Mouse (Mus musculus): Measurements from ENCODE around the gene Serpinb3b. TPM values are rescaled to one million over a fixed set of nuclear protein-coding genes. Genes with fewer than 3 reads are reported as not detected.
A peak's percentile ranks its signal among the peaks of the same experiment; 100 is the strongest.
"Not testable (repeated sequence)": the region's sequence is repeated elsewhere in the genome, so short reads cannot be mapped to it uniquely, and the experiment has no call there.

Serpinb3b gene
- not detected in 2 replicates for polyA plus RNA-seq (2015; fragmentation: Nextera tagmentation; extraction: Ambion mirVana)

- not testable (repeated sequence) for ATAC-seq; H3K27me3 ChIP-seq (replicated peaks; ENCODE audit: control insufficient read depth, insufficient read depth, low read length)
Measured at GRCm38 (mm10) chr1:107278261-107278660, at the start of gene Serpinb3b, which contains the start of gene Serpinb3c. Gene Serpinb3b, minus strand, starts transcription at chr1:107278361. Gene Serpinb3c, minus strand, starts transcription at chr1:107278371.

GRCm38 (mm10) chr1:107243170-107243569 lies 35.0 kb downstream of the Serpinb3b start:
- H3K36me3 ChIP-seq (ENCODE audit: control insufficient read depth, insufficient read depth); H3K9me3 ChIP-seq (ENCODE audit: control insufficient read depth, low read length); H3K27me3 ChIP-seq (replicated peaks; ENCODE audit: control insufficient read depth, insufficient read depth, low read length); H3K4me2 ChIP-seq (ENCODE audit: low read length); H3K4me1 ChIP-seq (replicated peaks; ENCODE audit: control insufficient read depth, insufficient read depth, low read length); H3K4me3 ChIP-seq (replicated peaks; ENCODE audit: low read length); H3K27ac ChIP-seq (ENCODE audit: low read length); H3K9ac ChIP-seq (replicated peaks; ENCODE audit: low read depth, low read length): not testable (repeated sequence)
- peak; percentile 58 for ATAC-seq
- WGBS = 41% methylated on average over 3 of the region's 3 CpGs

More at GRCm38 (mm10) chr1:107278261-107278660, at the start of gene Serpinb3b, which contains the start of gene Serpinb3c:
- not testable (repeated sequence) for H3K4me2 ChIP-seq (ENCODE audit: low read length); H3K36me3 ChIP-seq (ENCODE audit: control insufficient read depth, insufficient read depth); H3K9me3 ChIP-seq (ENCODE audit: control insufficient read depth, low read length); H3K9ac ChIP-seq (replicated peaks; ENCODE audit: low read depth, low read length); H3K4me1 ChIP-seq (replicated peaks; ENCODE audit: control insufficient read depth, insufficient read depth, low read length); H3K4me3 ChIP-seq (replicated peaks; ENCODE audit: low read length); H3K27ac ChIP-seq (ENCODE audit: low read length)

GRCm38 (mm10) chr1:107217276-107217675 lies 60.9 kb downstream of the Serpinb3b start:
- H3K4me2 ChIP-seq (ENCODE audit: low read length); H3K27ac ChIP-seq (ENCODE audit: low read length); H3K9ac ChIP-seq (replicated peaks; ENCODE audit: low read depth, low read length); H3K36me3 ChIP-seq (ENCODE audit: control insufficient read depth, insufficient read depth); ATAC-seq; H3K27me3 ChIP-seq (replicated peaks; ENCODE audit: control insufficient read depth, insufficient read depth, low read length); H3K4me1 ChIP-seq (replicated peaks; ENCODE audit: control insufficient read depth, insufficient read depth, low read length); H3K9me3 ChIP-seq (ENCODE audit: control insufficient read depth, low read length); H3K4me3 ChIP-seq (replicated peaks; ENCODE audit: low read length): not testable (repeated sequence)
- WGBS = 88% methylated on average over 1 of the region's 1 CpGs

- not testable (repeated sequence) for H3K27me3 ChIP-seq (replicated peaks; ENCODE audit: control insufficient read depth, insufficient read depth, low read length); H3K27ac ChIP-seq (ENCODE audit: low read length); H3K9ac ChIP-seq (replicated peaks; ENCODE audit: low read depth, low read length); H3K36me3 ChIP-seq (ENCODE audit: control insufficient read depth, insufficient read depth); H3K4me3 ChIP-seq (replicated peaks; ENCODE audit: low read length); H3K4me2 ChIP-seq (ENCODE audit: low read length); H3K9me3 ChIP-seq (ENCODE audit: control insufficient read depth, low read length); H3K4me1 ChIP-seq (replicated peaks; ENCODE audit: control insufficient read depth, insufficient read depth, low read length); ATAC-seq
Measured at GRCm38 (mm10) chr1:107127453-107127852, 150.7 kb downstream of the Serpinb3b start.

Other genes with a start within 250 kb of the Serpinb3b start
- gene Serpinb3a, start 226.1 kb downstream of the Serpinb3b start, polyA plus RNA-seq (2015; fragmentation: Nextera tagmentation; extraction: Ambion mirVana) = not detected in 2 replicates
- not detected in 2 replicates for gene Serpinb3d, start 194.9 kb downstream of the Serpinb3b start, polyA plus RNA-seq (2015; fragmentation: Nextera tagmentation; extraction: Ambion mirVana)
- gene Serpinb3c, start within 50 bp of the Serpinb3b start, polyA plus RNA-seq (2015; fragmentation: Nextera tagmentation; extraction: Ambion mirVana) = not detected in 2 replicates
- gene Serpinb11, start 82.8 kb upstream of the Serpinb3b start, polyA plus RNA-seq (2015; fragmentation: Nextera tagmentation; extraction: Ambion mirVana) = 0.19 TPM in 1 of 2 replicates, not detected in the other
- gene Serpinb7, start 121.3 kb upstream of the Serpinb3b start, polyA plus RNA-seq (2015; fragmentation: Nextera tagmentation; extraction: Ambion mirVana) = 0.26 TPM in 1 of 2 replicates, not detected in the other
- gene Serpinb2, start 233.1 kb upstream of the Serpinb3b start, polyA plus RNA-seq (2015; fragmentation: Nextera tagmentation; extraction: Ambion mirVana) = 0.16 and 0.20 TPM in 2 replicates

Data from forebrain, embryonic 16.5 days (tissue).